Mouse (Mus musculus): Measurements from ENCODE around the gene Ppfia4. TPM values are rescaled to one million over a fixed set of nuclear protein-coding genes. Genes with fewer than 3 reads are reported as not detected.

The Ppfia4 gene
- polyA plus RNA-seq, 1 experiment from 2014 or later: 9.4 TPM

- Histone ChIP-seq H3K9me3 (replicated peaks; ENCODE audit: control insufficient read depth, low read length) (no peaks in the 10 kb centered on the region), H3K36me3 (ENCODE audit: control insufficient read depth, insufficient read depth, low read length) (no peaks in the 10 kb centered on the region), H3K27ac (ENCODE audit: low read depth, low read length) (no peak overlapping the region), H3K4me1 (ENCODE audit: control insufficient read depth, insufficient read depth, low read length) (peaks cover 62% of the 10 kb centered on the region), H3K4me3 (ENCODE audit: low read depth, low read length) (no peak overlapping the region), H3K27me3 (ENCODE audit: control insufficient read depth, insufficient read depth, low read length) (no peaks in the 10 kb centered on the region), H3K4me2 (no peak overlapping the region), H3K9ac (ENCODE audit: low read depth, low read length) (no peak overlapping the region)
- no peak for ATAC-seq (replicated peaks; ENCODE audit: insufficient number of reproducible peaks, low FRiP score, low TSS enrichment)
- 55% methylated on average over 13 of the region's 13 CpGs for WGBS (ENCODE audit: insufficient replicate concordance)
These were observed 2.6 kb upstream of the Ppfia4 start for GRCm38 (mm10) chr1:134335211-134335923.

GRCm38 (mm10) chr1:134334111-134334827 lies 1.5 kb upstream of the Ppfia4 start:
- peaks cover 59% of the 10 kb centered on the region for H3K4me1 ChIP-seq (ENCODE audit: control insufficient read depth, insufficient read depth, low read length)
- H3K36me3 ChIP-seq (ENCODE audit: control insufficient read depth, insufficient read depth, low read length): no peaks in the 10 kb centered on the region
- H3K27ac ChIP-seq (ENCODE audit: low read depth, low read length): peak overlapping the region; percentile 41; the same call in 1 of the 2 replicates
- H3K4me2 ChIP-seq: no peak overlapping the region
- no peak overlapping the region for H3K9ac ChIP-seq (ENCODE audit: low read depth, low read length)
- 42% methylated on average over 7 of the region's 7 CpGs for WGBS (ENCODE audit: insufficient replicate concordance)
- H3K27me3 ChIP-seq (ENCODE audit: control insufficient read depth, insufficient read depth, low read length): no peaks in the 10 kb centered on the region
- H3K4me3 ChIP-seq (ENCODE audit: low read depth, low read length): no peak overlapping the region
- no peak for ATAC-seq (replicated peaks; ENCODE audit: insufficient number of reproducible peaks, low FRiP score, low TSS enrichment)
- H3K9me3 ChIP-seq (replicated peaks; ENCODE audit: control insufficient read depth, low read length): no peaks in the 10 kb centered on the region

GRCm38 (mm10) chr1:134333371-134334110 lies 813 bp upstream of the Ppfia4 start:
- Histone ChIP-seq H3K4me1 (ENCODE audit: control insufficient read depth, insufficient read depth, low read length) (peaks cover 56% of the 10 kb centered on the region), H3K4me2 (no peak overlapping the region), H3K9me3 (replicated peaks; ENCODE audit: control insufficient read depth, low read length) (no peaks in the 10 kb centered on the region), H3K4me3 (ENCODE audit: low read depth, low read length) (no peak overlapping the region), H3K9ac (ENCODE audit: low read depth, low read length) (no peak overlapping the region), H3K36me3 (ENCODE audit: control insufficient read depth, insufficient read depth, low read length) (no peaks in the 10 kb centered on the region), H3K27me3 (ENCODE audit: control insufficient read depth, insufficient read depth, low read length) (no peaks in the 10 kb centered on the region), H3K27ac (ENCODE audit: low read depth, low read length) (no peak overlapping the region; the same call in 1 of the 2 replicates)
- no peak for ATAC-seq (replicated peaks; ENCODE audit: insufficient number of reproducible peaks, low FRiP score, low TSS enrichment)
- 83% methylated on average over 10 of the region's 10 CpGs for WGBS (ENCODE audit: insufficient replicate concordance)

GRCm38 (mm10) chr1:134331879-134332635 lies 671 bp downstream of the Ppfia4 start:
- Histone ChIP-seq H3K9ac (ENCODE audit: low read depth, low read length) (no peak overlapping the region), H3K4me1 (ENCODE audit: control insufficient read depth, insufficient read depth, low read length) (peaks cover 48% of the 10 kb centered on the region), H3K9me3 (replicated peaks; ENCODE audit: control insufficient read depth, low read length) (no peaks in the 10 kb centered on the region), H3K4me2 (peak overlapping the region; percentile 52; the same call in 1 of the 2 replicates), H3K27me3 (ENCODE audit: control insufficient read depth, insufficient read depth, low read length) (no peaks in the 10 kb centered on the region), H3K4me3 (ENCODE audit: low read depth, low read length) (no peak overlapping the region), H3K27ac (ENCODE audit: low read depth, low read length) (peak overlapping the region; percentile 79), H3K36me3 (ENCODE audit: control insufficient read depth, insufficient read depth, low read length) (0 out of 2 replicates have a peak, but pooled peaks cover 3% of the 10 kb centered on the region)
- ATAC-seq (replicated peaks; ENCODE audit: insufficient number of reproducible peaks, low FRiP score, low TSS enrichment): no peak
- 54% methylated on average over 20 of the region's 20 CpGs for WGBS (ENCODE audit: insufficient replicate concordance)

GRCm38 (mm10) chr1:134326841-134327346 lies 5.8 kb downstream of the Ppfia4 start:
- ATAC-seq (replicated peaks; ENCODE audit: insufficient number of reproducible peaks, low FRiP score, low TSS enrichment): no peak
- peaks cover 11% of the 10 kb centered on the region; the same call in 1 of the 2 replicates for H3K36me3 ChIP-seq (ENCODE audit: control insufficient read depth, insufficient read depth, low read length)
- 91% methylated on average over 12 of the region's 12 CpGs for WGBS (ENCODE audit: insufficient replicate concordance)
- H3K9me3 ChIP-seq (replicated peaks; ENCODE audit: control insufficient read depth, low read length): no peaks in the 10 kb centered on the region
- H3K4me2 ChIP-seq: no peak overlapping the region
- no peaks in the 10 kb centered on the region for H3K27me3 ChIP-seq (ENCODE audit: control insufficient read depth, insufficient read depth, low read length)
- H3K4me1 ChIP-seq (ENCODE audit: control insufficient read depth, insufficient read depth, low read length): no peaks in the 10 kb centered on the region
- H3K9ac ChIP-seq (ENCODE audit: low read depth, low read length): no peak overlapping the region
- H3K4me3 ChIP-seq (ENCODE audit: low read depth, low read length): no peak overlapping the region
- no peak overlapping the region for H3K27ac ChIP-seq (ENCODE audit: low read depth, low read length)

- Histone ChIP-seq H3K4me1 (ENCODE audit: control insufficient read depth, insufficient read depth, low read length) (no peaks in the 10 kb centered on the region), H3K27me3 (ENCODE audit: control insufficient read depth, insufficient read depth, low read length) (no peaks in the 10 kb centered on the region), H3K27ac (ENCODE audit: low read depth, low read length) (no peak overlapping the region), H3K9ac (ENCODE audit: low read depth, low read length) (no peak overlapping the region), H3K4me3 (ENCODE audit: low read depth, low read length) (no peak overlapping the region), H3K4me2 (no peak overlapping the region), H3K36me3 (ENCODE audit: control insufficient read depth, insufficient read depth, low read length) (peaks cover 8% of the 10 kb centered on the region; the same call in 1 of the 2 replicates), H3K9me3 (replicated peaks; ENCODE audit: control insufficient read depth, low read length) (no peaks in the 10 kb centered on the region)
- ATAC-seq (replicated peaks; ENCODE audit: insufficient number of reproducible peaks, low FRiP score, low TSS enrichment): no peak
- WGBS (ENCODE audit: insufficient replicate concordance): 80% methylated on average over 6 of the region's 6 CpGs
These were observed 10.1 kb downstream of the Ppfia4 start for GRCm38 (mm10) chr1:134322591-134322990.

- no peak for ATAC-seq (replicated peaks; ENCODE audit: insufficient number of reproducible peaks, low FRiP score, low TSS enrichment)
- Histone ChIP-seq H3K9ac (ENCODE audit: low read depth, low read length) (peak overlapping the region; percentile 10; the same call in 1 of the 2 replicates), H3K36me3 (ENCODE audit: control insufficient read depth, insufficient read depth, low read length) (peaks cover 6% of the 10 kb centered on the region; the same call in 1 of the 2 replicates)
These were observed 11.9 kb downstream of the Ppfia4 start for GRCm38 (mm10) chr1:134320691-134321301.

More at GRCm38 (mm10) chr1:134320691-134321301, 11.9 kb downstream of the Ppfia4 start:
- Histone ChIP-seq H3K4me3 (ENCODE audit: low read depth, low read length) (no peak overlapping the region), H3K27ac (ENCODE audit: low read depth, low read length) (no peak overlapping the region), H3K4me1 (ENCODE audit: control insufficient read depth, insufficient read depth, low read length) (no peaks in the 10 kb centered on the region), H3K27me3 (ENCODE audit: control insufficient read depth, insufficient read depth, low read length) (no peaks in the 10 kb centered on the region), H3K4me2 (no peak overlapping the region), H3K9me3 (replicated peaks; ENCODE audit: control insufficient read depth, low read length) (no peaks in the 10 kb centered on the region)
- WGBS (ENCODE audit: insufficient replicate concordance): 62% methylated on average over 14 of the region's 14 CpGs

Measured in heart, embryonic 11.5 days (tissue).